Mouse (Mus musculus): ENCODE data around the gene B2m.

DNA sequence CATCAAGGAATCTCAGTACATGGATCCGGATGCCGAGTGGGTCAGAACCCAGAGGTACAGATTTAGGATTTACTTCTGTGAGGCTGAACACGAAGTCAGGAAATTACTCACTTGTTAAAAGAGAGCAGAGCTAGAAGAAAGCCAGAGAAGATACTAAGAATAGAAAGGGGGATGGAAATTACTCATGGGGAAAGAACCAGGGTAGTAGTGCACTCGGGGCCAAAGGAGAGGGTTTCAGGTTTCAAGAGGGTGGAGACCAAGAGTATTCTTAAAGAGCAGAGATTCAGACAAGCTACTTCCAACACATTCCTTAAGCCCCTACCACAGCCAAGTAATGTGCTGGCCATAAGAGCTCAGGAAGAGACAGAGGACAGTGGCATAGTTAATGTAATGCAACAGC lies 14.1 kb downstream of the B2m start:
- TF ChIP-seq POLR2A (IDR thresholded peaks at IDR 0.05; ENCODE audit: borderline replicate concordance, control insufficient read depth, low read depth, low read length) (no peak), CTCF (IDR thresholded peaks at IDR 0.05; ENCODE audit: control insufficient read depth, insufficient read depth, low read length) (no peak)

Data from bone marrow, adult 2 months (tissue).